Mouse (Mus musculus): ENCODE measurements at regions not wholly inside any gene's neighbourhood (a gene's known extent, or its start where the extent isn't known, plus 50 kb on each side); places are given as distances from the start of the nearest gene placed in this dataset.

GRCm38 (mm10) chr10:7268386-7269033 lies 56.5 kb upstream of the Cnksr3 start:
- no peak for DNase-seq (ENCODE audit: extremely low spot score, low read depth, low spot score)

DNA sequence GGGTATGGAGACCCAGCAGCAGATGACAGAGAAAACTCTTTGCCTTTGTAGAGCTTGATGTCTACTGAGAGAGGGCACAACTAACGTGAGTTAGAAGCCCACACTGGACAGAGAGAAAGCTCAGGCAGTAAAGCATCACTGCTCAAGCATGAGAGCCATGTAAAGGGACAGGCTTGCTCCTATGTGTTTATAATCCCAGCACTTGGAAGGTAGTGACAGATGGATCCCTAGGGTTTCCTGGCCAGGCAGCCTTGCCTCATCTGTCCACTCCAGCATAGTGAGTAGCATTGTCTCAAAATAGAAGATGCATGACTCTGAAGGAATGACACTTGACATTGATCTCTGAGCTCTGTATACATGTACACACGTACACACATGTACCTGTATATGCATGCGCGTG lies 55.9 kb upstream of the Cnksr3 start:
- no peak for DNase-seq (ENCODE audit: extremely low spot score, low read depth, low spot score)

- no peak for DNase-seq (ENCODE audit: extremely low spot score, low read depth, low spot score)
Observed at GRCm38 (mm10) chr10:7267106-7267505, 55.1 kb upstream of the Cnksr3 start.

DNA sequence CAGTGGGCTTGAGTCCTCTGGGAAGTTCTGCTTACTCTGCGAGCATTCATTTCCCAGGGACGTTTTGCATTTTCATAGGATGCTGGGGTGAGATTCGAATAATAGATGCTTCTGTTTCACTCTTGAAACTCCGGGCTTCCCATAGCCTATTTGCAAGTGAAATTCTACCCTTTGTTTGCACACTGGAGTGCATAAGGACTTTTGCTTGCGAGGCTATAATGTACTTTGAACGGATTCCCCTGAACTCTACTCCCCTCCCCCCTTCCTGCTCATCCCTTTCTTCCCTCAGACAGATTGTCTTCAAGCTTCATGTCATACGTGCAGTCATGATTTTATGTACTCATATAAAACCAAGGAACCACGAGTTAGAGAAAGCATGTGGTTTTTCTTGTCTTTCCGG lies 53.4 kb upstream of the Cnksr3 start:
- no peak for DNase-seq (ENCODE audit: extremely low spot score, low read depth, low spot score)

GRCm38 (mm10) chr10:7264721-7265120 lies 52.7 kb upstream of the Cnksr3 start:
- no peak for DNase-seq (ENCODE audit: extremely low spot score, low read depth, low spot score)

Data from hindlimb bud, embryonic 11.5 days (tissue).